Mouse (Mus musculus) heart, adult 2 months (tissue): ENCODE measurements around the gene Fam89a.

ENCODE experiments used
- CTCF ChIP-seq: fragments of 200-600 bp; IDR thresholded peaks from 2 replicates; pipeline ENCODE4 v1.8.1; 2022; ENCODE audit warnings: antibody characterized with exemption, mild to moderate bottlenecking, moderate library complexity
- POLR2A ChIP-seq: fragments of 200-500 bp; IDR thresholded peaks from 2 replicates; pipeline ENCODE4 v1.6.1; 2011; ENCODE audit warnings: mild to moderate bottlenecking, low read depth, low read length, control low read depth; ENCODE audit not compliant: insufficient read depth

DNA sequence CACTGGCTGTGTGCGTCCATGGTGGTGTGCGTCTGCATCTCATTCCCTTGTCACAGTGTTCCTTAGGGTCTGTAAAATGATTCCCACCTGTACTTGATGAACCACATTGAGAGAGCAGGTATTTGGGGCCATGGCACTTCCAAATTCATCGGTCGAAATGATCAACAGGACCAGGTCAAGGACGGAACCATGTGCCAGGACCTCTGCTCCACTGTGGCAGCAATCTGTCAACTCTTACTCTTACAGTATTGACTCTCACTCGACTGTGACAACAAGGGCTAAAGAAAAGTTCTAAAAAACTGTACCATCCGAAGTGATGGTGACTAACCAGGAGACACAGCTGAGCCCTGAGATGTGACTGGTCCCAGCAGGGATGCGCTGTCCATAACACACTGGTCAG, 3.8 kb upstream of the Fam89a start:
- TF ChIP-seq CTCF (no peak), POLR2A (no peak)
